Mouse (Mus musculus) lung, postnatal 0 days (tissue): ENCODE measurements at regions not wholly inside any gene's neighbourhood (a gene's known extent, or its start where the extent isn't known, plus 50 kb on each side); places are given as distances from the start of the nearest gene placed in this dataset.

Experiments
- ATAC-seq: fragments of 200-750 bp; cut with Nextera tagmentation; 2 replicates; pipeline ENCODE4 v1.8.0; 2017; ENCODE audit warnings: moderate library complexity
- DNase-seq: peaks from one replicate; pipeline ENCODE4 v3.0.0-alpha.2; 2016; ENCODE audit warnings: low spot score
- H3K27ac ChIP-seq: fragments of 300-500 bp; sonication (generic); 2 replicates; pipeline ENCODE4 v1.5.1; 2014; ENCODE audit warnings: antibody characterized with exemption, mild to moderate bottlenecking, low read length, mixed read lengths
- H3K27me3 ChIP-seq: fragments of 300-500 bp; sonication (generic); replicated peaks from 2 replicates; pipeline ENCODE4 v1.6.1; 2014; ENCODE audit warnings: low read length, mixed read lengths; ENCODE audit not compliant: insufficient read depth
- H3K36me3 ChIP-seq: fragments of 300-500 bp; sonication (generic); 2 replicates; pipeline ENCODE4 v1.6.1; 2014; ENCODE audit warnings: low read length, mixed read lengths; ENCODE audit not compliant: insufficient read depth
- H3K4me1 ChIP-seq: fragments of 300-500 bp; sonication (generic); 2 replicates; pipeline ENCODE4 v1.6.1; 2014; ENCODE audit warnings: antibody characterized with exemption, low read depth, low read length, mixed read lengths; ENCODE audit not compliant: insufficient read depth
- H3K4me2 ChIP-seq: fragments of 300-500 bp; sonication (generic); replicated peaks from 2 replicates; pipeline ENCODE4 v1.6.1; 2014; ENCODE audit warnings: low read depth, mild to moderate bottlenecking, low read length, moderate library complexity, mixed read lengths
- H3K4me3 ChIP-seq: fragments of 300-500 bp; sonication (generic); 2 replicates; pipeline ENCODE4 v1.5.1; 2014; ENCODE audit warnings: low read depth, low read length
- H3K9ac ChIP-seq: fragments of 300-500 bp; sonication (generic); replicated peaks from 2 replicates; pipeline ENCODE4 v1.6.1; 2014; ENCODE audit warnings: low read depth, mild to moderate bottlenecking
- H3K9me3 ChIP-seq: fragments of 300-500 bp; sonication (generic); 2 replicates; pipeline ENCODE4 v1.6.1; 2016; ENCODE audit warnings: low read length, mixed read lengths
- CTCF ChIP-seq: IDR thresholded peaks from 2 replicates; pipeline ENCODE4 v1.5.1; 2016; ENCODE audit warnings: antibody characterized with exemption, mild to moderate bottlenecking
- EP300 ChIP-seq: IDR thresholded peaks from 2 replicates; pipeline ENCODE4 v1.6.1; 2016; ENCODE audit warnings: antibody characterized with exemption, mild to moderate bottlenecking, control low read depth
- WGBS: fragments of 180-500 bp; shearing (Covaris S2); extraction: QIAGEN DNeasy Blood & Tissue Kit; methylation state at CpG from one replicate; pipeline ENCODE4 v1.1.7; 2014; 5-methylcytosine and 5-hydroxymethylcytosine counted together

DNA sequence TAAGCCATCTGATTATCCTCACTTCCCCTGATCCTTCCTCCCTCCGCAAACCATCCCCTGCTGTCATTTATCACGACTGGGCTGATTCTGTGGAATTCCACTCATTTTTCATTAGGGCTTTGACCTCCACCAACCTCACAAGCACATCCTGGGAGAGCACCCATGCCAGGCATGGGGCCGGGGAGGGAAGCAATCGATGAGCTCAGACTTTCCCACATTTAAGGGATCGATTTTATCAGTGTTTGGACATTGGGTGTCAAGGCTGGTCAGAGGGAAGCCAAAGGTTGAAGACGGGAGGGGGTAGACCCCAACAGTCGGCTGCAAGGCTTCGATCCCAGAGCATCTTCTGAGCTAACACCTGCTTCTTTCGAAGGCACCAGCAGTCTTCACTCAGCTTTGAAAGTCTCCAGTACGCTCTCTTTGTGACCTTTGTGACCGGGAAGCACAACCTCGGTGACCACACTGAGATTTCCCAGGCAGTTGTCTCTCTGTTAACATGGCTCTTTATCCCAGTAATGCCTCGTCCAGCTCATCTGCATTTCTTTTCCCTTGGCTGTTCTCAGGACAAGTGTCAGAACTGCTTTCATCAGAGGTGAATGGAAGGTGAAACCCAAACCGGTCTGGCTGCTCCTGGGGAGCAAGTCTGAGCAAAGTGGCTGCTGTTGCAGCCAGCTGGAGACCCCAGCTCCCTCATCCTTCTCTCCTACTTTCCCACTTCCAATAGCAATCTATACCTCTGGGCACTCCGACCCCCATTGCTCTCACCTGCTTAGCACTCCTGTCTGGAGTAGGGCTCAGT is 53.7 kb upstream of the Sox9 start:
- Histone ChIP-seq H3K27me3 (no peaks in the 10 kb centered on the region), H3K4me2 (no peak overlapping the region), H3K4me1 (no peaks in the 10 kb centered on the region), H3K36me3 (no peaks in the 10 kb centered on the region), H3K27ac (no peak overlapping the region), H3K9me3 (no peaks in the 10 kb centered on the region), H3K4me3 (no peak overlapping the region), H3K9ac (no peak overlapping the region)
- ATAC-seq (no peak), DNase-seq (no peak)
- WGBS, result 17% methylated on average over 15 of the region's 15 CpGs
- TF ChIP-seq EP300 (no peak), CTCF (no peak)
